Mouse (Mus musculus): Measurements from ENCODE around the gene Erfe.
A peak's percentile ranks its signal among the peaks of the same experiment; 100 is the strongest.

The Erfe gene

DNA sequence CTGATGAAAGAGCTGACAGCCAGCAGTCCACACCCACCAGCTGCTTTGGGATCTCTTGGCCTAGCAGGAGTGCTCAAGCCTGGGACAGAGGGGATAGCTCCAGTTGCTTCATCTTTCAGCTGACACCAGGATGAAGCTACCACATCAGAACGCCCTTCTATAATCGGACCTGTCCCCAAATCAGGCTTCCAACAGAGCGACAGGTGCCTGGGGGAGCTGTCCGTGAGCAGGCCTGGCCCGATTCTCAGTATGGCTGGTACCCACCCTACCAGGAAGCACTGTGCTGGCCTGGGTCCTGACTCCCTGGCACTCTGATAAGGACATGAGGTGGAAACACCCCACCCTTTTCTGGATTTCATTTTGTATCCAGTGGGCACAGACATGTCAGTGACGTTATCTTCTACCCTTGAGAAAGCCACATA lies 7.2 kb downstream of the Erfe start:
- DNase-seq (ENCODE audit: extremely low spot score) = no peak

DNA sequence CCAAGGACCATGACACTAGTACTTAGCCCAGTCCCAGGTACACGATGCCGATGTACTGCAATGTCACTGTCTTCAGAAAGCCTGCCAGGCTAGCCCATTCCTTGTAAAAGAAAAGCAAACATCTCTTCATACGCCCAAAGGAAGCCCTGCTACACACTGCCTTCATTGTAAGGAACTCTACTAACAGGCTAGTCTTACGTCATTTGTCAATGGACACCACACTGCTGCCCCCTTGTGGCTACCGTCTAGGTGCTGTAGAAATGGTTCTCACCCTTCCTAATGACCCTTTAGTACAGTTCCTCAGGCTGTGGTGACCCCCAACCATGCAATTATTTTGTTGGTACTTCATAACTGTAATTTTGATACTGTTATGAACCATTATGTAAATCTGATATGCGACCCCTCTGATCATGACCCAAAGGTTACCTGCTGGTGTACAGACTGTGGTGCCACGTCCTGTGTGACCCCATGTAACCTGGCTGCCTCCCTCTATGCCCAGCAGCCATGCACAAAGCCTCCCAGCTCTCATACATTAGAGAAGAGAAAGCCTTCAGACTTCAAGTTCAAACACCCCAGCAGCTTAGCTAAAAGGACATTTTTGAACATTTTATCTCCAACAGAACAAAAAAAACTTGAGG lies 14.3 kb downstream of the Erfe start:
- DNase-seq (ENCODE audit: extremely low spot score) = peak; percentile 67

GRCm38 (mm10) chr1:91381091-91381471 lies 14.9 kb downstream of the Erfe start:
- DNase-seq (ENCODE audit: extremely low spot score) = no peak

- DNase-seq (ENCODE audit: extremely low spot score) = no peak
These were observed 24.1 kb downstream of the Erfe start for GRCm38 (mm10) chr1:91390369-91390768.

DNA sequence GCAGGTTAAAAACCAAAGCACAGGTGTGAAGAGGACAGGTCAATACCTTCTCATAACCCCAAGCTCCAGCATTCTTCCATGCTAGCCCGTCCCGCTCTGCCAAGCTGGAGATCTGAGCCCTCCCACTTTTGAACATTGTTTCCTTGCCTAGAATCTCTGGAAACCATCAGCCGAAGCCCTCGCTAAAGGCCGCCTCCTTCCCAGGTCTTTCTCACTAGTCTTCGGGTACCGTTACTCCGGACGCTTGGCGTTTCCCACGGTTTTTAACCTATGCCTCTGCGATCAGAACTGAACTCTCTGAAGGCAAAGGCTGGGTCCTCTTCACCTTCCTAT lies 31.7 kb downstream of the Erfe start:
- DNase-seq (ENCODE audit: extremely low spot score) = no peak

DNA sequence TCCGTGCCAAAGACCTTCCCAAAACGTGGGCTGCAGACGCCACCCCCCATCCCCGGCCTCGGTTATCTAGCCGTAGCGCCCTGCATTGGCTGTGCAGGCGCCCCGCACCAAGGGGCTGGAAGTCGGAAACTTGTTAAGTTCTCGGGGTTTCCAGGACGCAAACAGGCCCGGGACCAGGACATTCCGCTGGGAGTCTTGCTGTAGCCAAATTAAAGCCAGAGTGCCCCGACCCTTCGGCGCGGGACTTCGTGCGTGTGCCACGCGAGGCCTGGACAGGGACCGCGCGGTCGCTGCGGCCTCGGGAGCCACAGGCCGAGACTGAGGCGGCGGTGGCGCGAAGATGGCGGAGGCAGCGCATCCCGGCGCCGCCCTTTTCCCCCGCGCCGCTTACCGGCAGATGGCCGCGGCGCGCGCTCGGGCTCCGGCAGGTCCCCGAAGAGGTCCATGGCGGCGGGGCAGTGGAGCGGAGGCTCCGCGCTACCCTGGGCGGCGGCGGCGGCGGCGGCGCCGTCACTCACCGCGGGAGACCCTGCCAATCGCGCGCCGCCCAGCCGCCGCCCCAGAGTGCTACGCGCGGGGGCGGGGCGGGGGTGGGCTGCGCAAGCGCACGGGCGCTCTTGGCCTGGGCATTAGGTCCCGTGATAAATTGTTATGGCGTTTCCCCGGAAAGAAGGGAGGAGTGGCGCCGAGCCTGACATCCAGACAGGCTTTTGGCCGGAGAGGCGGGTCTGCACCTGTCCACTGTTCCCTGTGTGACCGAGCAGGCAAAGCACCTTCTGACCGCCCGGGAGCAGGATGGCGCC lies 32.2 kb downstream of the Erfe start, which contains the start of gene Ilkap:
Ilkap (minus strand) TSS at position 556 of the 803 bp plus-strand sequence.
- peak; percentile 85 for DNase-seq (ENCODE audit: extremely low spot score)

DNA sequence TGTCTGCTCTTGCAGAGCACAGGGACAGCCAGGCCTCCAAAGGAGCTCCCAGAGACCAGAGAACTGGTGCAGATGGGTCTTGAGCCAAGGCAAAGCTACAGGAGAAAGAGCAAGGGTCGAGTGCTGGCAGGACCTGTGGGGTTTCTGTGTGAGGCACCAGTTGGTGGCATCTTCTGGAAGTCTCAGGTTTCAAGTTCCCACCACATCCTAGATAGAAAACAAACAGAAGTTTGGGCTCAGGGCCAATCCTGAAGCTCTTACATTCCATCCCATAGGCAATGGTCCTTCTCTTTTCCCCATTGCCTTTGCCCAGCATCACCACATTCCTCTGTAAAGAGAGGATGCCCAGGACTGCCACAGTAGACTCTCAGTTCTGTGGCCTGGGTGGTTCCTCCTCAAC lies 38.7 kb downstream of the Erfe start:
- no peak for DNase-seq (ENCODE audit: extremely low spot score)

DNA sequence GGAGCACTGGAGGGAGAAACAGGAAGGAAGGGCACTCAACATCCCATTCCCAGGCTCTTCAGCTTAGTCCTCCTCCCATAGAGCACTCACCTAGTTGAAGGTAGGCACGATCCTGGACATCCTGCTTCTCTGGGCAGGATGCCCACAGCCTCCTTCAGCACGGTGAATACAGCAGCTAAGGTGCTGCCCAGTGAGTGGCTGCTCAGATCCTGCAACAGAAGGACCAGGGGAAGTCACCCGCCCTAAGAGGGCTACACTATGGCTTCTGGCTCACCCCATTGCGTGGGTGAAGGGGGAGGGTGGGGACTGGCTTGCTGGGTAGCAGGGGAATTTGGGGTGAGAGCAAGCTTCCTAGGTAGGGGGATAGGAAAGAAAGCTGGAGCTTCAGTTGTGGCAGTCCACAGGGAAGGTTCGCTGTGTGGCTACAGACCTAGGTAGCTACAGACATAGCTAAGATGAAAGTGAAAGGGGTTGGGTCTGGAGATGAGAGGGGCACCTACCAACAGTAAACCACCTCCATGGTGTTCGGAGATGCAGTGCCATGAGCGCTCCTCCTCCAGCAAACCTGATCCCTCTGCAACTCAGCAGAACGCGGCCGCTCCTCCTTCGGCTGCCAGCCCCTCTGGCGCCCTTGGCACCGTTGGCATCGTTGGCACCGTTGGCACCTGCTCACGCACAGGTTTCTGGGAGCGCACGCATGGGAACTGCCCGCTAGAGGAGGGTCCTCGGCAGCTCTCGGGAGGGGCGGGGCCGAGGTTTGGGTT lies 39.4 kb downstream of the Erfe start:
- DNase-seq (ENCODE audit: extremely low spot score) = no peak

DNA sequence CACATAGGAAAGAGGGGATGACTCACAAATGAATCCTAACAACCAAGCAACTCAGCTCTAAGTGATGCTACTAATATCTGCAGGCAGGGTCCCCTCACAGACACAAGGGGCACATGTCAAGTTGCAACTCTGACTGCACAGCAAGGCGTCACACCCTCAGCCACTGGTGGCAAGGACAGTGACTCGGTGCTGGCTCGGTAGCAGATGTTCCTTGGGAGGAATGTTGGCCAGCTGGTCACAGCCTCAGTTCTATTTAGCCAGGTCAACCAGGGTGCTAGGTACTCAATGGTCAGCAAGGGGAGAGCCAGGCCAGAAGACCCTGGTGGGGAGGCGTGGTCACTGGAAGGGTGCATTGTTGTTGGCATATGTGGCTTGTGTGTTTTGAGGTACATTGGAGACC lies 41.6 kb downstream of the Erfe start:
- DNase-seq (ENCODE audit: extremely low spot score) = no peak

- no peak for DNase-seq (ENCODE audit: extremely low spot score)
These were observed 45.5 kb downstream of the Erfe start for GRCm38 (mm10) chr1:91411631-91412285.

DNA sequence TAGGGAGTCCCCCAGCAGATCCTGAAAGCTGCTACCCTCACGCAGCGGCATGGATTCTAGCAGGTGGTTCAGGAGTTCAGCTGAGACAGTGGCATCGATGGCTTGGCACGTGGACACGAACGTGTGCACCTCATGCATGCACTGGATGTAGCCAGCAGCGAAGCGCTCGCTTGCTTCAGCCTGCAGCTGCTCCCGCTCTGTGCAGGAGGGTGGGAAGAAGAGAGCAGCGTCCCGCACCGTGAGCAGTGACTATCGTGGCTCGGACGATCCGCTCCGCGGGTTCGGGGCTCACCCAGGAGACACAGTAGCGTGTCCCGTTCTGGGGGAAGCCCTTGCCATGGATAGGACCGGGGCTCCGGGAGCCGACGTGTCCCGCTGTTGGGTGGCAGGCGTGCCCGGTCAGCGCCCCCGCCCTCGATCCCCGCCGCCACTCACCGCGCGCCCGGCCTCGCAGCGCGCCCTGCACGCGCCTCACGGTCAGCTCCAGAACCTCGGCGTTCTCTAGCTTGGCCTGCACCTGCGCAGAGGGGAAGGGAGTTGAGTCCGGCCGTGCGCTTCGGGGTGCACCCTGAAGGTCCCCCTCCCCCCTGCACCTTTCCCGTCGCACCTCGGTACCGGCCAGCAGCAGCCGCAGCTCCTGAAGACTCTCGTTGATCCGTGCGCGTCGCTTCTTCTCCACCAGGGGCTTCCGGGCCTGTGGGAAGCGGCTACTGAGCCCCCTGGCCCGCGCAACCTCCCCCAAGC lies 46.2 kb downstream of the Erfe start:
- DNase-seq (ENCODE audit: extremely low spot score) = peak; percentile 32

DNA sequence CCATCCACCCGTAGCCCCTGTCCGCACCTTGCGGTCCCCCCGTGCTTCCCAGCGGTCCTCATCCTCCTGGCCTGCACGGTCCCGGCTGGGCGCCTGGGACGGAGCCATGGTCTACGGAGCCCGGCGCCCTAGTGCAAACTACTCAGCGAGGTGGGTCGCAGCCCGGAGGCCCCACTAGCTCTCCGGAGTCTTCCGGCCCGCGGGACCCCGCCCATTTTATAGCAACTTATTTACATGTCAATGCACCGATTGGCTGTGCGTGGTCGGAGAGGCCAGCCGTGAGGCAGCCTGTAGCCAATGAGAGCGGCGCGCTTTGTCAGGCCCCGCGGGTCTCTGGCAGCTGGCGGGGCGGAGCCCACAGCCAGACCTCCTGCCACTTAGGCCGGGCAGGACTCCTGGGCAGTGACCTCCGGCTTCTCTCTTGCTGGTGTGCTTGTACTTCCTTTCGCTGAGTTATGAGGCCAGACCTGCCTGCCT lies 46.8 kb downstream of the Erfe start:
- peak; percentile 95 for DNase-seq (ENCODE audit: extremely low spot score)

- DNase-seq (ENCODE audit: extremely low spot score) = no peak
These were observed 47.3 kb downstream of the Erfe start for GRCm38 (mm10) chr1:91413536-91413897.

- peak; percentile 79 for DNase-seq (ENCODE audit: extremely low spot score)
These were observed 47.8 kb downstream of the Erfe start, which contains the start of gene Hes6 for GRCm38 (mm10) chr1:91413898-91414594. TSS of gene Hes6 (minus strand) at chr1:91414038.

DNA sequence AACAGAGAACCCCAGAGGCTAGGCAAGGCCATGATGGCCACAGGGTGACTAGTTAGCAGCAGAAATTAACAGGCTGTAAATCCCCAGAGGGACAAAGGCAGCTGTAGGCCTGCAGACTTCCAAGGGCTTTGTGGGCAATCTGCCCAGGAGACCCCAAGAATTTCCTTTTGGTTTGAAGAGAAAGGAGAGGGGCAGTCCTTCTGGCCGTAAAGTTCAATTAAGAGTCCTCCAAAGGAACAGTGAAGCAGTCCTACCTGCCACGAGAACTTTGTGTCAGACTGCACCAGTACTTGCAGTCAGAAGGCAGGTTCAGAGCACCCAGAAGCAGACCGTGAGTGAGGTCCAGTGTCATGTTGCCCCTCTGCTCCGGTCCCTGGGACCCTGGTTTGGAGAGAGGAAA lies 48.7 kb downstream of the Erfe start:
- DNase-seq (ENCODE audit: extremely low spot score) = peak; percentile 17

- DNase-seq (ENCODE audit: extremely low spot score) = no peak
These were observed 49.1 kb downstream of the Erfe start for GRCm38 (mm10) chr1:91415311-91415710.

DNA sequence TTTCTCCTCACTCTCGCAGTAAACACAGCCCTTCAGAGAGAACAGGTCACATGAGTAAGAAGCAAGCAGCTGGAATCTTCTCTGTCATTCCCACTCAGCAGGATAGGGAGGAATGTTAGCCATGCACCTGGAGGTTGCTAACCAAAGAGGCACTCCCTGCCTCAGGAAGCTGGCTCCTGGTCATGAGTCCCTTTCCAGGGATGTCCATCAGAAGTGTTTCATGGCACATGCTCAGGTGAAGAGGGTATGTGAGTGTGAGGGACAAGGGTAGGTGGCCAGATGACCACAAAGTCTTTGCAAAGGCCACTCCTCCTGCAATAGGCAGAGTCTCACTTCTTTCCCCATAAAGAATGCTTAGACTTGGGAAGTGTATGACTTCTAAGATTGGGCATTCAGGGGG lies 51.8 kb downstream of the Erfe start:
- DNase-seq (ENCODE audit: extremely low spot score) = no peak

- no peak for DNase-seq (ENCODE audit: extremely low spot score)
These were observed 53.8 kb downstream of the Erfe start for GRCm38 (mm10) chr1:91419862-91420600.

DNA sequence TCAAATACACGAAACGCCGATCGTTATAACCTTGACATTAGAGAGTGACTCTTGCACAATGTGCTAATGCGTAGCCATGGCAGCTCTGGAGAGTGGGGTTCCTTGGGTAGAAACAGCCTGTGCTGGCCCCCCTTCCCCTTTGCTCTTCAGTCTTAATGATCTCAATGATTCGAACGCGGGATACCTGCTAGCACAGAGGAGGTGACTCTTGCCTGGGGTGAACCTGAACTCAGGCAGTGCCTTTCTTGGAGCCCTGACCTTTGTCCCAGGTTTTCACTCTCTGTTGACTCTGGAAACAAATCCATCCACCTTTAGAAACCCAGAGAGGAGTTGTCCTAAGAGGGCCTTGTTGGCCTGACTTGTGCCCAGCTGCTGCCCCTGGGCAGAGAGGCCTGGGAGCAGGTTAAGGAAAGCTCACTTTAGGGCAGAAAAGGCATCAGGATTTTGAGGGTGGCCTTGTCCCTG lies 54.4 kb downstream of the Erfe start:
- no peak for DNase-seq (ENCODE audit: extremely low spot score)

Measured in embryo, embryonic 9.5 days (tissue).